Mouse (Mus musculus): Measurements from ENCODE around the gene Adora2b. TPM values are rescaled to one million over a fixed set of nuclear protein-coding genes. Genes with fewer than 3 reads are reported as not detected.

The Adora2b gene
- polyA plus RNA-seq, 1 experiment from 2014 or later = 2.4 TPM

- H3K9me3 ChIP-seq (ENCODE audit: control insufficient read depth, low read length) = no peaks in the 10 kb centered on the region
Measured at GRCm38 (mm10) chr11:62220756-62221510, 27.9 kb upstream of the Adora2b start.

GRCm38 (mm10) chr11:62223416-62223815 lies 25.4 kb upstream of the Adora2b start:
- Histone ChIP-seq H3K4me3 (replicated peaks; ENCODE audit: low read length) (no peak overlapping the region), H3K9me3 (ENCODE audit: control insufficient read depth, low read length) (no peaks in the 10 kb centered on the region), H3K36me3 (ENCODE audit: control insufficient read depth, insufficient read depth) (no peaks in the 10 kb centered on the region), H3K27me3 (replicated peaks; ENCODE audit: control insufficient read depth, insufficient read depth, low read length) (no peaks in the 10 kb centered on the region), H3K27ac (ENCODE audit: low read length) (no peak overlapping the region), H3K4me1 (replicated peaks; ENCODE audit: control insufficient read depth, insufficient read depth, low read length) (no peaks in the 10 kb centered on the region), H3K9ac (replicated peaks; ENCODE audit: low read depth, low read length) (no peak overlapping the region), H3K4me2 (ENCODE audit: low read length) (no peak overlapping the region)
- no peak for ATAC-seq
- WGBS = 91% methylated on average over 5 of the region's 5 CpGs

More at GRCm38 (mm10) chr11:62220756-62221510, 27.9 kb upstream of the Adora2b start:
- no peak overlapping the region for H3K4me3 ChIP-seq (replicated peaks; ENCODE audit: low read length)
- WGBS = 82% methylated on average over 7 of the region's 7 CpGs
- no peak overlapping the region for H3K9ac ChIP-seq (replicated peaks; ENCODE audit: low read depth, low read length)
- H3K27me3 ChIP-seq (replicated peaks; ENCODE audit: control insufficient read depth, insufficient read depth, low read length) = no peaks in the 10 kb centered on the region
- no peaks in the 10 kb centered on the region for H3K36me3 ChIP-seq (ENCODE audit: control insufficient read depth, insufficient read depth)
- no peak overlapping the region for H3K4me2 ChIP-seq (ENCODE audit: low read length)
- no peak overlapping the region for H3K27ac ChIP-seq (ENCODE audit: low read length)
- H3K4me1 ChIP-seq (replicated peaks; ENCODE audit: control insufficient read depth, insufficient read depth, low read length) = no peaks in the 10 kb centered on the region
- ATAC-seq = no peak

GRCm38 (mm10) chr11:62223962-62224361 lies 24.8 kb upstream of the Adora2b start:
- Histone ChIP-seq H3K9ac (replicated peaks; ENCODE audit: low read depth, low read length) (no peak overlapping the region), H3K27me3 (replicated peaks; ENCODE audit: control insufficient read depth, insufficient read depth, low read length) (no peaks in the 10 kb centered on the region), H3K9me3 (ENCODE audit: control insufficient read depth, low read length) (no peaks in the 10 kb centered on the region), H3K4me1 (replicated peaks; ENCODE audit: control insufficient read depth, insufficient read depth, low read length) (no peaks in the 10 kb centered on the region), H3K4me3 (replicated peaks; ENCODE audit: low read length) (no peak overlapping the region), H3K27ac (ENCODE audit: low read length) (no peak overlapping the region), H3K4me2 (ENCODE audit: low read length) (no peak overlapping the region), H3K36me3 (ENCODE audit: control insufficient read depth, insufficient read depth) (no peaks in the 10 kb centered on the region)
- 94% methylated on average over 7 of the region's 7 CpGs for WGBS
- ATAC-seq = no peak

DNA sequence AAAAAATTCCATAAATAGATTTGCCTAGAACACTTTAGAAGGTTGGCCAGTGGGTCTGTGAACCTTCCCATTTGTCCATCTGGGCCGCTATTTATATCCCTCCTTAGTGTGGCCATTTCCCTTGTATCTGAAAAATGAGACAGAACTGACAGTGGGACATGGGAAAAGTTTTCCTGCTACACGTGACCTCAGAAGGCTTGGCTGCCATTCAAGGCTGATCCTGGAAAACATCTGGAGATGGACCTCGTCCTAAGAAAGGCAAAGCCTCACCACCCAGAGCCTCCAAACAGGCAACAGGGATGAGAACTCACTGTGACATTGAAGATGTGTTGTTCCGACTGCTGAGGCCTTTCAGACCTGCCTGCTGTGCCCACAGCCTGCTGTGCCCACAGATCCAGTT lies 24.0 kb upstream of the Adora2b start:
- no peaks in the 10 kb centered on the region for H3K4me1 ChIP-seq (replicated peaks; ENCODE audit: control insufficient read depth, insufficient read depth, low read length)
- H3K9ac ChIP-seq (replicated peaks; ENCODE audit: low read depth, low read length) = no peak overlapping the region
- no peak overlapping the region for H3K4me3 ChIP-seq (replicated peaks; ENCODE audit: low read length)
- no peak for ATAC-seq
- no peaks in the 10 kb centered on the region for H3K9me3 ChIP-seq (ENCODE audit: control insufficient read depth, low read length)
- H3K27ac ChIP-seq (ENCODE audit: low read length) = no peak overlapping the region
- no peaks in the 10 kb centered on the region for H3K27me3 ChIP-seq (replicated peaks; ENCODE audit: control insufficient read depth, insufficient read depth, low read length)
- H3K36me3 ChIP-seq (ENCODE audit: control insufficient read depth, insufficient read depth) = no peaks in the 10 kb centered on the region
- H3K4me2 ChIP-seq (ENCODE audit: low read length) = no peak overlapping the region
- WGBS = 82% methylated on average over 4 of the region's 4 CpGs

GRCm38 (mm10) chr11:62240631-62241261 lies 8.0 kb upstream of the Adora2b start:
- Histone ChIP-seq H3K9ac (replicated peaks; ENCODE audit: low read depth, low read length) (no peak overlapping the region), H3K36me3 (ENCODE audit: control insufficient read depth, insufficient read depth) (no peaks in the 10 kb centered on the region), H3K27ac (ENCODE audit: low read length) (no peak overlapping the region), H3K4me2 (ENCODE audit: low read length) (no peak overlapping the region), H3K4me1 (replicated peaks; ENCODE audit: control insufficient read depth, insufficient read depth, low read length) (no peaks in the 10 kb centered on the region), H3K27me3 (replicated peaks; ENCODE audit: control insufficient read depth, insufficient read depth, low read length) (no peaks in the 10 kb centered on the region), H3K9me3 (ENCODE audit: control insufficient read depth, low read length) (no peaks in the 10 kb centered on the region), H3K4me3 (replicated peaks; ENCODE audit: low read length) (no peak overlapping the region)
- ATAC-seq = no peak
- 82% methylated on average over 12 of the region's 12 CpGs for WGBS

- peaks cover 6% of the 10 kb centered on the region for H3K4me1 ChIP-seq (replicated peaks; ENCODE audit: control insufficient read depth, insufficient read depth, low read length)
- H3K27ac ChIP-seq (ENCODE audit: low read length) = no peak overlapping the region
- H3K27me3 ChIP-seq (replicated peaks; ENCODE audit: control insufficient read depth, insufficient read depth, low read length) = peaks cover 5% of the 10 kb centered on the region; the same call in 1 of the 2 replicates
- H3K4me3 ChIP-seq (replicated peaks; ENCODE audit: low read length) = no peak overlapping the region
- H3K9me3 ChIP-seq (ENCODE audit: control insufficient read depth, low read length) = no peaks in the 10 kb centered on the region
- no peak overlapping the region for H3K4me2 ChIP-seq (ENCODE audit: low read length)
- ATAC-seq = no peak
- WGBS = 84% methylated on average over 8 of the region's 8 CpGs
- H3K36me3 ChIP-seq (ENCODE audit: control insufficient read depth, insufficient read depth) = no peaks in the 10 kb centered on the region
- H3K9ac ChIP-seq (replicated peaks; ENCODE audit: low read depth, low read length) = no peak overlapping the region
Measured at GRCm38 (mm10) chr11:62243871-62244270, 4.9 kb upstream of the Adora2b start.

DNA sequence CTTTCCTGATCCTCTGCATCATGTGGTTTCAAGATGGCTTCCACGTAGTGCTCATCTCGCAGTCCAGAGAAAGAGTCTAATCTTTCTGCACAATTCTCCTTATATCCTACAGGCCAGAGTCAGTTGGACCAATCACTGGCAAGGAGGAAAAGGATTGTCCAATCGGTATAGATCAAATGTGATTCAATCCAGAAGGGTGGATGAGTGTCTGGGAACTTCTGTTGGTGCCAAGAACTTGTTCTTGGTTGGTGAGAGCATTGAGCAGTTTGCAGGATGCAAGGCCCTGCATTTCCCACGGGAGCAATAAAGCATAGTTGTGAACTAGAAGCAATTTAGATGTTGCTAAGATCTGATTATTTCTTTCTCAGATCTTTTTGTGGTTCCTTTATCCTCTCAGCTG lies 4.3 kb upstream of the Adora2b start:
- Histone ChIP-seq H3K4me1 (replicated peaks; ENCODE audit: control insufficient read depth, insufficient read depth, low read length) (peaks cover 12% of the 10 kb centered on the region), H3K4me2 (ENCODE audit: low read length) (no peak overlapping the region), H3K27me3 (replicated peaks; ENCODE audit: control insufficient read depth, insufficient read depth, low read length) (peaks cover 6% of the 10 kb centered on the region; the same call in 1 of the 2 replicates), H3K4me3 (replicated peaks; ENCODE audit: low read length) (no peak overlapping the region), H3K9ac (replicated peaks; ENCODE audit: low read depth, low read length) (no peak overlapping the region), H3K9me3 (ENCODE audit: control insufficient read depth, low read length) (no peaks in the 10 kb centered on the region), H3K27ac (ENCODE audit: low read length) (no peak overlapping the region), H3K36me3 (ENCODE audit: control insufficient read depth, insufficient read depth) (no peaks in the 10 kb centered on the region)
- WGBS = 88% methylated on average over 4 of the region's 4 CpGs
- ATAC-seq = no peak

DNA sequence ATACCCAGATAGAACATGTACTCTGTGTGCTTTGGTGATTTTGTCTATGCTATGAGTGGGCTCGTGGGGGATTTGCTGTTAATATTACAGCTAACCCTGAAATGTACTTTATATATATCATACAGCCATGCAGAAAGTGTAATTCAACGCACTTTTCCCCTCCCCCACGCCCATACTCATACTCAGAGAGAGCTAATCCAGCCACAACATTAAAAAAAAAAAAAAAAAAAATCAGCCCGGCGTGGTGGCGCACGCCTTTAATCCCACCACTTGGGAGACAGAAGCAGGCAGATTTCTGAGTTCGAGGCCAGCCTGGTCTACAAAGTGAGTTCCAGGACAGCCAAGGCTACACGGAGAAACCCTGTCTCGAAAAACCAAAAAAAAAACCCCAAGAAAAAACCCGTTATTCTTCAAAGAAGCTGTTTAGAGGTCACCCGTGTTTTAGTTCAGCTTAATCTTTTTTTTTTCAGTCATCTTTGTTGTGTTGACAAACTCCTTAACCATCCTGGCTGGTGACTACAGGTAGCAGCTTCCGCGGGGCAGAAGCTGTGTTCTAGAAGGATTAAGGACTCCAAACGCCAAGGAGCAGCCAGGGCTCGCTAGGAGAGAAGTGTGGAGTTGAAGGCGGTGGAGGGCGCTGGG lies 904 bp upstream of the Adora2b start:
- Histone ChIP-seq H3K9me3 (ENCODE audit: control insufficient read depth, low read length) (no peaks in the 10 kb centered on the region), H3K4me3 (replicated peaks; ENCODE audit: low read length) (peak overlapping the region; percentile 68), H3K4me1 (replicated peaks; ENCODE audit: control insufficient read depth, insufficient read depth, low read length) (peaks cover 14% of the 10 kb centered on the region), H3K36me3 (ENCODE audit: control insufficient read depth, insufficient read depth) (no peaks in the 10 kb centered on the region), H3K4me2 (ENCODE audit: low read length) (peak overlapping the region; percentile 98), H3K27ac (ENCODE audit: low read length) (no peak overlapping the region), H3K27me3 (replicated peaks; ENCODE audit: control insufficient read depth, insufficient read depth, low read length) (peaks cover 15% of the 10 kb centered on the region), H3K9ac (replicated peaks; ENCODE audit: low read depth, low read length) (peak overlapping the region; percentile 53)
- ATAC-seq = no peak
- 43% methylated on average over 18 of the region's 18 CpGs for WGBS

DNA sequence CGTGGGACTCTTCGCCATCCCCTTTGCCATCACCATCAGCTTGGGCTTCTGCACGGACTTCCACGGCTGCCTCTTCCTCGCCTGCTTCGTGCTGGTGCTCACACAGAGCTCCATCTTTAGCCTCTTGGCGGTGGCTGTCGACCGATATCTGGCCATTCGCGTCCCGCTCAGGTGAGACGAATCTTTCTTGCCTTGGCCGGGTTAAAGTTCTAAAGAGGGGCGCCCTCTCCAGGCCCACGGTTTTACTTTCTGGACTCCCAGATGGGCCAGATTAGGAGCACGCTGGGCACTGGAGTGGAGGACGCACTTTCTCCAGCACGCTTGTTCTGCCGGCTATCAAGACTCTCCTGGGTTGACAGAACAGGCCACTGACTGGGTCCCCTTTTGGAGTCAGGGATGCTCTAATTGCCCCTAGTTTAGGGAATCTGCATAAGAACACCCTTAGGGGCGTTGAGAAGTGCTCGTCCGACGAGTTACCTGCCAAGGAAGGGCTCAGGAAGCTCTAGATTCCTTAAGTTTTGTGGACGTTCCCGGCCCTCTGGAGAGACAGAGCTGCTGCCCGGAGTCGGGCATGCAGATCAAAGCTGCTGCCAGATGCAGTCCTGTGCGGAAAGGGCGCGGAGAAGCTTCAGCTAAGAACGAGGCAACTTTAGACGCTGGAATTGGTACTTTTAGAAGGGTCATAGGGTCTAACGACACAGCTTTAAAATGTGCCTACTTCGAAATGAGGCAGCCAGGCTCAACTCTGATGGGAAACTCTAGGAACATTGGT lies 668 bp downstream of the Adora2b start:
- WGBS = 3% methylated on average over 35 of the region's 35 CpGs
- Histone ChIP-seq H3K36me3 (ENCODE audit: control insufficient read depth, insufficient read depth) (no peaks in the 10 kb centered on the region), H3K4me2 (ENCODE audit: low read length) (peak overlapping the region; percentile 98), H3K9me3 (ENCODE audit: control insufficient read depth, low read length) (no peaks in the 10 kb centered on the region), H3K27ac (ENCODE audit: low read length) (no peak overlapping the region), H3K4me3 (replicated peaks; ENCODE audit: low read length) (peak overlapping the region; percentile 68), H3K9ac (replicated peaks; ENCODE audit: low read depth, low read length) (peak overlapping the region; percentile 53), H3K4me1 (replicated peaks; ENCODE audit: control insufficient read depth, insufficient read depth, low read length) (peaks cover 14% of the 10 kb centered on the region), H3K27me3 (replicated peaks; ENCODE audit: control insufficient read depth, insufficient read depth, low read length) (peaks cover 15% of the 10 kb centered on the region)
- ATAC-seq = peak; percentile 24; the same call in 1 of the 2 replicates
